Mouse (Mus musculus) MEL (cell line): ENCODE measurements around the gene Inpp5e. TPM values are rescaled to one million over a fixed set of nuclear protein-coding genes. Genes with fewer than 3 reads are reported as not detected.

ENCODE experiments used
- DNase-seq: peaks from one replicate; pipeline ENCODE4 v3.0.0; 2011; ENCODE audit warnings: low read depth, low spot score
- H3K27ac ChIP-seq: 2 replicates; pipeline ENCODE4 v1.5.1; 2012; ENCODE audit warnings: low read depth, mild to moderate bottlenecking, control low read depth, low read length, moderate library complexity; ENCODE audit not compliant: control insufficient read depth
- H3K27me3 ChIP-seq, 2 experiments: fragments of 150-350 bp in 1 of 2; sonication (generic) in 1 of 2; 2 replicates each; pipeline ENCODE4 v1.6.1; 2012; ENCODE audit warnings: low read length in 2 of 2, mild to moderate bottlenecking in 2 of 2, improper control_type of control experiment in 1 of 2, moderate library complexity in 1 of 2; ENCODE audit not compliant: insufficient read depth in 2 of 2, control insufficient read depth in 1 of 2
- H3K36me3 ChIP-seq, 2 experiments: 2 replicates each; pipeline ENCODE4 v1.6.1; 2012 to 2014; ENCODE audit warnings: low read length in 2 of 2, improper control_type of control experiment in 1 of 2, inconsistent platforms in 1 of 2, mild to moderate bottlenecking in 1 of 2; ENCODE audit not compliant: insufficient read depth in 2 of 2, control insufficient read depth in 1 of 2
- H3K4me1 ChIP-seq, 2 experiments: fragments of 150-350 bp in 1 of 2; sonication (generic) in 1 of 2; 2 replicates each; pipeline ENCODE4 v1.6.1; 2012; ENCODE audit warnings: low read length in 2 of 2, improper control_type of control experiment in 1 of 2, mild to moderate bottlenecking in 1 of 2; ENCODE audit not compliant: insufficient read depth in 2 of 2, control insufficient read depth in 1 of 2
- H3K4me3 ChIP-seq, 2 experiments: fragments of 150-350 bp in 1 of 2; sonication (generic) in 1 of 2; 2 replicates each; pipeline ENCODE4 v1.5.1; 2012; ENCODE audit warnings: low read depth in 2 of 2, low read length in 2 of 2, mild to moderate bottlenecking in 2 of 2, moderate library complexity in 2 of 2, control low read depth in 1 of 2, improper control_type of control experiment in 1 of 2; ENCODE audit not compliant: control insufficient read depth in 1 of 2, insufficient read depth in 1 of 2
- H3K79me2 ChIP-seq: 2 replicates; pipeline ENCODE4 v1.6.1; 2012; ENCODE audit warnings: mild to moderate bottlenecking, low read length, moderate library complexity; ENCODE audit not compliant: control insufficient read depth, poor library complexity, insufficient read depth
- H3K9ac ChIP-seq: 2 replicates; pipeline ENCODE4 v1.6.1; 2012; ENCODE audit warnings: low read depth, mild to moderate bottlenecking, control low read depth, low read length, moderate library complexity; ENCODE audit not compliant: control insufficient read depth, poor library complexity, severe bottlenecking
- H3K9me3 ChIP-seq: fragments of 150-350 bp; sonication (generic); replicated peaks from 2 replicates; pipeline ENCODE4 v1.6.1; 2012; ENCODE audit warnings: mild to moderate bottlenecking, low read length, improper control_type of control experiment, moderate library complexity; ENCODE audit not compliant: insufficient read depth
- BHLHE40 ChIP-seq: IDR thresholded peaks from 2 replicates; pipeline ENCODE4 v1.6.1; 2012; ENCODE audit warnings: low read depth, mild to moderate bottlenecking, inconsistent platforms, low read length, improper control_type of control experiment, borderline replicate concordance
- CHD2 ChIP-seq: IDR thresholded peaks from 2 replicates; pipeline ENCODE4 v1.6.1; 2011; ENCODE audit warnings: low read length, improper control_type of control experiment
- E2F4 ChIP-seq: IDR thresholded peaks from 2 replicates; pipeline ENCODE4 v1.6.1; 2011; ENCODE audit warnings: low read depth, low read length, improper control_type of control experiment, borderline replicate concordance
- ELF1 ChIP-seq: IDR thresholded peaks from 2 replicates; pipeline ENCODE4 v1.6.1; 2014; ENCODE audit warnings: low read depth, mild to moderate bottlenecking, inconsistent platforms, low read length, improper control_type of control experiment, moderate library complexity
- ETS1 ChIP-seq: IDR thresholded peaks from 2 replicates; pipeline ENCODE4 v1.6.1; 2012; ENCODE audit warnings: low read depth, mild to moderate bottlenecking, inconsistent platforms, low read length, improper control_type of control experiment, moderate library complexity
- GATA1 ChIP-seq: IDR thresholded peaks from 2 replicates; pipeline ENCODE4 v1.6.1; 2011; ENCODE audit warnings: low read depth, low read length, improper control_type of control experiment
- HCFC1 ChIP-seq: IDR thresholded peaks from 2 replicates; pipeline ENCODE4 v1.6.1; 2012; ENCODE audit warnings: low read depth, mild to moderate bottlenecking, inconsistent platforms, low read length, improper control_type of control experiment, moderate library complexity
- JUND ChIP-seq: IDR thresholded peaks from 2 replicates; pipeline ENCODE4 v1.6.1; 2011; ENCODE audit warnings: low read depth, mild to moderate bottlenecking, improper control_type of control experiment, low read length
- MAX ChIP-seq: IDR thresholded peaks from 2 replicates; pipeline ENCODE4 v1.6.1; 2011; ENCODE audit warnings: low read length, improper control_type of control experiment
- MAZ ChIP-seq: IDR thresholded peaks from 2 replicates; pipeline ENCODE4 v1.6.1; 2012; ENCODE audit warnings: low read depth, mild to moderate bottlenecking, inconsistent platforms, low read length, improper control_type of control experiment
- MXI1 ChIP-seq: IDR thresholded peaks from 2 replicates; pipeline ENCODE4 v1.6.1; 2011; ENCODE audit warnings: mild to moderate bottlenecking, low read depth, low read length, improper control_type of control experiment
- NELFE ChIP-seq: IDR thresholded peaks from 2 replicates; pipeline ENCODE4 v1.6.1; 2011; ENCODE audit warnings: low read depth, low read length, improper control_type of control experiment
- NRF1 ChIP-seq: IDR thresholded peaks from 2 replicates; pipeline ENCODE4 v1.6.1; 2014; ENCODE audit warnings: low read depth, mild to moderate bottlenecking, inconsistent platforms, low read length, improper control_type of control experiment, moderate library complexity; ENCODE audit not compliant: poor library complexity, insufficient read depth, severe bottlenecking
- POLR2A ChIP-seq, 2 experiments: IDR thresholded peaks; 2 replicates each; pipeline ENCODE4 v1.6.1; 2011 to 2012; ENCODE audit warnings: low read length in 2 of 2, mild to moderate bottlenecking in 2 of 2, control low read depth in 1 of 2, improper control_type of control experiment in 1 of 2, low read depth in 1 of 2, moderate library complexity in 1 of 2; ENCODE audit not compliant: control insufficient read depth in 1 of 2, insufficient read depth in 1 of 2, poor library complexity in 1 of 2
- POLR2AphosphoS2 ChIP-seq: IDR thresholded peaks from 2 replicates; pipeline ENCODE4 v1.6.1; 2011; ENCODE audit warnings: low read length, improper control_type of control experiment
- SMC3 ChIP-seq: IDR thresholded peaks from 2 replicates; pipeline ENCODE4 v1.6.1; 2011; ENCODE audit warnings: low read depth, low read length, improper control_type of control experiment
- TAL1 ChIP-seq: IDR thresholded peaks from 2 replicates; pipeline ENCODE4 v1.6.1; 2012; ENCODE audit warnings: mild to moderate bottlenecking, inconsistent platforms, low read length, moderate library complexity, mixed read lengths
- TBP ChIP-seq: IDR thresholded peaks from 2 replicates; pipeline ENCODE4 v1.8.0; 2011; ENCODE audit warnings: low read depth, low read length, improper control_type of control experiment
- TCF12 ChIP-seq: IDR thresholded peaks from 2 replicates; pipeline ENCODE4 v1.6.1; 2014; ENCODE audit warnings: low read depth, mild to moderate bottlenecking, inconsistent platforms, low read length, improper control_type of control experiment, moderate library complexity
- USF1 ChIP-seq: IDR thresholded peaks from 2 replicates; pipeline ENCODE4 v1.6.1; 2014; ENCODE audit warnings: low read depth, mild to moderate bottlenecking, inconsistent platforms, low read length, improper control_type of control experiment, moderate library complexity
- ZKSCAN1 ChIP-seq: IDR thresholded peaks from 2 replicates; pipeline ENCODE4 v1.6.1; 2012; ENCODE audit warnings: low read depth, mild to moderate bottlenecking, inconsistent platforms, low read length, improper control_type of control experiment, moderate library complexity
- ZMIZ1 ChIP-seq: IDR thresholded peaks from 2 replicates; pipeline ENCODE4 v1.6.1; 2012; ENCODE audit warnings: low read depth, mild to moderate bottlenecking, inconsistent platforms, low read length, improper control_type of control experiment, moderate library complexity
- ZNF384 ChIP-seq: IDR thresholded peaks from 2 replicates; pipeline ENCODE4 v1.6.1; 2012; ENCODE audit warnings: low read depth, mild to moderate bottlenecking, inconsistent platforms, low read length, improper control_type of control experiment
- polyA plus RNA-seq, 2 experiments: library from polyadenylated mRNA; stranded (reverse) in 1 of 2; unstranded in 1 of 2; fragments of >175 nt in 1 of 2; fragments of >200 nt in 1 of 2; gene quantifications; 2 replicates each; pipeline versions ENCODE4 v1.2.1 to v1.2.4; 2012; ENCODE audit warnings: low replicate concordance in 2 of 2, low read depth in 1 of 2; ENCODE audit not compliant: insufficient read length in 2 of 2, insufficient read depth in 1 of 2, missing spikeins in 1 of 2
- total RNA-seq: library from RNA; depleted of rRNA; stranded (reverse); fragments of 300-350 nt; gene quantifications from 2 replicates; pipeline ENCODE4 v1.2.3, GENCODE M21; 2012

Inpp5e gene
- total and polyA plus RNA-seq, 3 experiments = 11.2 to 17.5 TPM; not detected in 1

DNA sequence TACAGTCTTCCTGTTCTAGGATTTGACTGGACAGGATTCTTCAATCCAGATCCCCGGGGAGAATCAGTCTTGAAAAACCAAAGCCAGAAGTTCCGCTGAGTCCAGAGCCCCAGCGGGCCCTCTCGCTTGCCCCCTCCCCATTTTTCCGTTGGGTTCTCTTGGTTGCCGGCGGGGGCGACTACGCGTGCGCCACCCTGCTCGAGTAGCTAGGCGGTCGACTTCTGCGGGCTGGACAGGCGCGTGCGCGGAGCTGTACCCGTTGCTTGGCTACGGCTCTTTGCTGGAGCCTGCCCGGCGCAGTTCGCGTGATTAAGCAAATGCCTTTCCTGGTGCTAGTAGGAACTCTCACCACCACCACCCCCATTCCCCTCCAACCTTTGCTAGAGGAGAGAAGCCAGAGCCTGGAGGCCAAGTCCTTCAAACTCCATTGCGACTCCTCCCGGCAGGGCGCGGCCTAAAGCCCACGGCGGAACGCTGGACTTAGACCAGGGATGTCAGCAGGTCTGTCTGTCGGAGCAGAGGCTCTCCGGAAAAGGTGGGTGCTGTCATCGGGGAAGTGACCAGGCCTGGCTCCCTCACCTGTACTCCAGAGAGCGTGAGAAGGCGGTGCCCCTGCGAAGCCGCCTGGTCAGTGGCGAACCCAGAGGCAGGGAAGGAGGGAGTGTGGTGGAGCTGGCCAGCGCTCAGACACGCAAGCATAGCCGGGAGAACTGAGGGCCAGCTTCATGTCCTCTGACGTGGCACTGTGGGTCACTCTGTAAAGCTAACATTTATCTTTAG is 36.9 kb upstream of the Inpp5e start (continued):
- peak; percentile 85 for TF ChIP-seq HCFC1
- peak; percentile 62 for TF ChIP-seq NELFE
- no peak for TF ChIP-seq ZKSCAN1
- peak; percentile 91 for TF ChIP-seq NRF1
- TF ChIP-seq TCF12 = 0 out of 2 replicates have a peak, but pooled peaks have one; percentile 5
- peak; percentile 15; the same call in 1 of the 2 replicates for TF ChIP-seq ETS1
- TF ChIP-seq JUND = no peak

GRCm38 (mm10) chr2:26444946-26445665 is 36.1 kb upstream of the Inpp5e start, which contains the start of gene Sec16a:
Gene Sec16a, minus strand, starts transcription at chr2:26445216.
- peaks cover 2 to 12% of the 10 kb centered on the region in 2 experiments; a peak in 3 of 4 replicates for H3K36me3 ChIP-seq
- peak; percentile 100 for DNase-seq
- TF ChIP-seq POLR2AphosphoS2 (peak; percentile 57), ELF1 (peak; percentile 57), ZMIZ1 (peak; percentile 56; the same call in 1 of the 2 replicates), MAX (peak; percentile 59), USF1 (no peak; the same call in 1 of the 2 replicates), CHD2 (peak; percentile 25), TBP (peak; percentile 61), ETS1 (0 out of 2 replicates have a peak, but pooled peaks have one; percentile 24), NELFE (peak; percentile 76), HCFC1 (peak; percentile 79), GATA1 (no peak), MAZ (peak; percentile 46; the same call in 1 of the 2 replicates), ZNF384 (no peak), E2F4 (0 out of 2 replicates have a peak, but pooled peaks have one; percentile 50), TCF12 (no peak), SMC3 (no peak), POLR2A (IDR thresholded peaks at IDR 0.05; ENCODE audit: control insufficient read depth in 1 of 2, insufficient read depth in 1 of 2, low read depth in 1 of 2, low read length in 2 of 2, poor library complexity in 1 of 2) (peak; percentile 73 to 82; a peak in 3 of 4 replicates), BHLHE40 (0 out of 2 replicates have a peak, but pooled peaks have one; percentile 27), NRF1 (0 out of 2 replicates have a peak, but pooled peaks have one; percentile 8), TAL1 (no peak), MXI1 (peak; percentile 80; the same call in 1 of the 2 replicates)

More at GRCm38 (mm10) chr2:26444946-26445665, 36.1 kb upstream of the Inpp5e start, which contains the start of gene Sec16a:
- no peaks in the 10 kb centered on the region for H3K9me3 ChIP-seq
- H3K9ac ChIP-seq = peak within 1 kb of the TSS; percentile 96
- H3K27me3 ChIP-seq = no peaks in the 10 kb centered on the region
- peaks cover 15% of the 10 kb centered on the region for H3K79me2 ChIP-seq
- peak within 1 kb of the TSS; percentile 88 to 99 for H3K4me3 ChIP-seq
- H3K27ac ChIP-seq = peak within 1 kb of the TSS; percentile 86
- H3K4me1 ChIP-seq = peaks cover 6 to 13% of the 10 kb centered on the region in 2 experiments
